Mouse (Mus musculus) heart, adult 9 months (tissue): ENCODE data around the gene Utp11.
"Not testable (repeated sequence)": the region's sequence is repeated elsewhere in the genome, so short reads cannot be mapped to it uniquely, and the experiment has no call there.

Source experiments
- DNase-seq, 2 experiments: peaks; one replicate each; pipeline ENCODE4 v3.0.0; 2022; ENCODE audit warnings: low spot score in 2 of 2

The Utp11 gene

GRCm38 (mm10) chr4:124693135-124693894 is at the start of gene Utp11:
Utp11 (minus strand) TSS chr4:124693600.
- DNase-seq: peak; percentile 91 to 92

GRCm38 (mm10) chr4:124742839-124743238 is 49.4 kb upstream of the Utp11 start:
- no peak for DNase-seq

- DNase-seq: peak; percentile 82 to 86
Measured at GRCm38 (mm10) chr4:124741376-124742343, 48.3 kb upstream of the Utp11 start, which contains the start of gene Inpp5b. Inpp5b (plus strand) TSS chr4:124741850.

- no peak for DNase-seq
Measured at GRCm38 (mm10) chr4:124738783-124739182, 45.4 kb upstream of the Utp11 start.

- no peak for DNase-seq
Measured at GRCm38 (mm10) chr4:124738013-124738412, 44.6 kb upstream of the Utp11 start.

GRCm38 (mm10) chr4:124737486-124737885 is 44.1 kb upstream of the Utp11 start:
- no peak for DNase-seq

GRCm38 (mm10) chr4:124736952-124737351 is 43.6 kb upstream of the Utp11 start:
- DNase-seq: no peak

GRCm38 (mm10) chr4:124726121-124726520 is 32.7 kb upstream of the Utp11 start:
- no peak for DNase-seq

- DNase-seq: no peak
Measured at GRCm38 (mm10) chr4:124719101-124719500, 25.7 kb upstream of the Utp11 start.

GRCm38 (mm10) chr4:124714545-124715481 is 21.4 kb upstream of the Utp11 start, which contains the start of gene Sf3a3:
Sf3a3 (plus strand) TSS chr4:124714776.
- DNase-seq: peak; percentile 92 to 94

GRCm38 (mm10) chr4:124713850-124714249 is 20.4 kb upstream of the Utp11 start:
- DNase-seq: not testable (repeated sequence)

GRCm38 (mm10) chr4:124712618-124713017 is 19.2 kb upstream of the Utp11 start:
- no peak for DNase-seq

GRCm38 (mm10) chr4:124710776-124711291 is 17.4 kb upstream of the Utp11 start:
- peak; percentile 41 to 50 for DNase-seq

GRCm38 (mm10) chr4:124709961-124710446 is 16.6 kb upstream of the Utp11 start:
- DNase-seq: peak; percentile 46 to 52

- peak; percentile 94 for DNase-seq
Measured at GRCm38 (mm10) chr4:124708518-124709477, 15.4 kb upstream of the Utp11 start.

- not testable (repeated sequence) for DNase-seq
Measured at GRCm38 (mm10) chr4:124708200-124708517, 14.8 kb upstream of the Utp11 start.

GRCm38 (mm10) chr4:124707381-124708199 is 14.2 kb upstream of the Utp11 start:
- peak in 1 of 2 experiments; percentile 7 for DNase-seq

- no peak for DNase-seq
Measured at GRCm38 (mm10) chr4:124705661-124706269, 12.4 kb upstream of the Utp11 start.
